Mouse (Mus musculus): ENCODE results near the gene Wdr4. TPM values are rescaled to one million over a fixed set of nuclear protein-coding genes. Genes with fewer than 3 reads are reported as not detected.

The Wdr4 gene
- polyA plus RNA-seq, 1 experiment, result 24.9 TPM

- H3K27ac ChIP-seq (ENCODE audit: insufficient read depth, low read length), result no peak overlapping the region
- no peak for TF ChIP-seq CTCF (IDR thresholded peaks at IDR 0.05; ENCODE audit: extremely low read depth, insufficient read depth, insufficient read length, insufficient replicate concordance)
- TF ChIP-seq POLR2A (IDR thresholded peaks at IDR 0.05; ENCODE audit: low read depth, low read length), result no peak
- no peak for DNase-seq (ENCODE audit: low read depth in 1 of 2, low spot score in 2 of 2)
- H3K4me3 ChIP-seq (ENCODE audit: extremely low read depth, insufficient read depth, insufficient read length), result no peak overlapping the region
- WGBS, result 90% methylated on average over 6 of the region's 6 CpGs
- H3K36me3 ChIP-seq (ENCODE audit: control insufficient read depth, insufficient read depth, low read length), result peaks cover 4% of the 10 kb centered on the region; the same call in 1 of the 2 replicates
- no peaks in the 10 kb centered on the region for H3K27me3 ChIP-seq (ENCODE audit: control insufficient read depth, insufficient read depth, low read length)
- peaks cover 3% of the 10 kb centered on the region; the same call in 1 of the 2 replicates for H3K4me1 ChIP-seq (ENCODE audit: control insufficient read depth, insufficient read depth, insufficient read length)
These were observed 2.2 kb upstream of the Wdr4 start for GRCm38 (mm10) chr17:31521948-31522347.

- H3K27ac ChIP-seq (ENCODE audit: insufficient read depth, low read length), result no peak overlapping the region
- 39% methylated on average over 3 of the region's 3 CpGs for WGBS
- TF ChIP-seq CTCF (IDR thresholded peaks at IDR 0.05; ENCODE audit: extremely low read depth, insufficient read depth, insufficient read length, insufficient replicate concordance) (no peak), POLR2A (IDR thresholded peaks at IDR 0.05; ENCODE audit: low read depth, low read length) (no peak)
These were observed 1.1 kb upstream of the Wdr4 start for GRCm38 (mm10) chr17:31520895-31521294.

GRCm38 (mm10) chr17:31519344-31519945 is 335 bp downstream of the Wdr4 start:
- Histone ChIP-seq H3K27me3 (ENCODE audit: control insufficient read depth, insufficient read depth, low read length) (no peaks in the 10 kb centered on the region), H3K27ac (ENCODE audit: insufficient read depth, low read length) (peak overlapping the region; percentile 52), H3K4me3 (ENCODE audit: extremely low read depth, insufficient read depth, insufficient read length) (peak overlapping the region; percentile 59), H3K36me3 (ENCODE audit: control insufficient read depth, insufficient read depth, low read length) (peaks cover 2% of the 10 kb centered on the region; the same call in 1 of the 2 replicates), H3K4me1 (ENCODE audit: control insufficient read depth, insufficient read depth, insufficient read length) (peaks cover 3% of the 10 kb centered on the region; the same call in 1 of the 2 replicates)
- 5% methylated on average over 7 of the region's 7 CpGs for WGBS
- TF ChIP-seq POLR2A (IDR thresholded peaks at IDR 0.05; ENCODE audit: low read depth, low read length), result no peak
- no peak for TF ChIP-seq CTCF (IDR thresholded peaks at IDR 0.05; ENCODE audit: extremely low read depth, insufficient read depth, insufficient read length, insufficient replicate concordance)
- no peak for DNase-seq (ENCODE audit: low read depth in 1 of 2, low spot score in 2 of 2)

More at GRCm38 (mm10) chr17:31520895-31521294, 1.1 kb upstream of the Wdr4 start:
- Histone ChIP-seq H3K4me1 (ENCODE audit: control insufficient read depth, insufficient read depth, insufficient read length) (peaks cover 3% of the 10 kb centered on the region; the same call in 1 of the 2 replicates), H3K27me3 (ENCODE audit: control insufficient read depth, insufficient read depth, low read length) (no peaks in the 10 kb centered on the region), H3K36me3 (ENCODE audit: control insufficient read depth, insufficient read depth, low read length) (peaks cover 2% of the 10 kb centered on the region; the same call in 1 of the 2 replicates), H3K4me3 (ENCODE audit: extremely low read depth, insufficient read depth, insufficient read length) (no peak overlapping the region)
- DNase-seq (ENCODE audit: low read depth in 1 of 2, low spot score in 2 of 2), result no peak

DNA sequence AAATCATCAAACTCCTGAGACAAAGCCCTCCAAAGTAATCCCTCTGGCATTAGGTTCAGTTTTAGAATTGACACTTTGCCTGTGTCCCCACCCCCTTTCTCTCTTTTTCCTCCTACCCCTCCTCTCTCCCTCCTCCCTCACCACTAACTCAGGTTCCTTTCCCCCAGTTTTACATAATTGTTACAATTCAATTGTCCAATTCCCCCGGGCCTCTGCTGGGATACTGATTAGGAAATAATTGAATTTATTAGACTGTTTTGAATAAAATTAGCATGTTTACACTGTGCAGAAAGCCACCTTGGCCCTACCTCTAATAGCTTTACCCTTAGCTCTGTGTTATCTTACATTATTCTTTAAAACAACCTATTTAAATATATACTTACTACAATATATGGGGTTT is 5.1 kb downstream of the Wdr4 start:
- peaks cover 2% of the 10 kb centered on the region for H3K36me3 ChIP-seq (ENCODE audit: control insufficient read depth, insufficient read depth, low read length)
- no peaks in the 10 kb centered on the region for H3K4me1 ChIP-seq (ENCODE audit: control insufficient read depth, insufficient read depth, insufficient read length)
- H3K27me3 ChIP-seq (ENCODE audit: control insufficient read depth, insufficient read depth, low read length), result no peaks in the 10 kb centered on the region
- no peak for DNase-seq (ENCODE audit: low read depth in 1 of 2, low spot score in 2 of 2)
- no peak overlapping the region for H3K4me3 ChIP-seq (ENCODE audit: extremely low read depth, insufficient read depth, insufficient read length)
- TF ChIP-seq CTCF (IDR thresholded peaks at IDR 0.05; ENCODE audit: extremely low read depth, insufficient read depth, insufficient read length, insufficient replicate concordance), result no peak
- no peak for TF ChIP-seq POLR2A (IDR thresholded peaks at IDR 0.05; ENCODE audit: low read depth, low read length)
- WGBS, result 69% methylated on average over 1 of the region's 1 CpGs
- no peak overlapping the region for H3K27ac ChIP-seq (ENCODE audit: insufficient read depth, low read length)

GRCm38 (mm10) chr17:31512593-31512992 is 7.2 kb downstream of the Wdr4 start:
- Histone ChIP-seq H3K4me1 (ENCODE audit: control insufficient read depth, insufficient read depth, insufficient read length) (no peaks in the 10 kb centered on the region), H3K27ac (ENCODE audit: insufficient read depth, low read length) (peak overlapping the region; percentile 24; the same call in 1 of the 2 replicates), H3K36me3 (ENCODE audit: control insufficient read depth, insufficient read depth, low read length) (peaks cover 14% of the 10 kb centered on the region), H3K27me3 (ENCODE audit: control insufficient read depth, insufficient read depth, low read length) (no peaks in the 10 kb centered on the region), H3K4me3 (ENCODE audit: extremely low read depth, insufficient read depth, insufficient read length) (peak overlapping the region; percentile 80; the same call in 1 of the 2 replicates)
- DNase-seq (ENCODE audit: low read depth in 1 of 2, low spot score in 2 of 2), result no peak
- TF ChIP-seq CTCF (IDR thresholded peaks at IDR 0.05; ENCODE audit: extremely low read depth, insufficient read depth, insufficient read length, insufficient replicate concordance) (no peak), POLR2A (IDR thresholded peaks at IDR 0.05; ENCODE audit: low read depth, low read length) (no peak)
- WGBS, result 16% methylated on average over 6 of the region's 6 CpGs

GRCm38 (mm10) chr17:31511792-31512495 is 7.8 kb downstream of the Wdr4 start:
- under 1% methylated on average over 56 of the region's 56 CpGs for WGBS
- Histone ChIP-seq H3K36me3 (ENCODE audit: control insufficient read depth, insufficient read depth, low read length) (peaks cover 18% of the 10 kb centered on the region), H3K4me3 (ENCODE audit: extremely low read depth, insufficient read depth, insufficient read length) (peak overlapping the region; percentile 80), H3K4me1 (ENCODE audit: control insufficient read depth, insufficient read depth, insufficient read length) (no peaks in the 10 kb centered on the region), H3K27ac (ENCODE audit: insufficient read depth, low read length) (peak overlapping the region; percentile 61), H3K27me3 (ENCODE audit: control insufficient read depth, insufficient read depth, low read length) (no peaks in the 10 kb centered on the region)
- DNase-seq (ENCODE audit: low read depth in 1 of 2, low spot score in 2 of 2), result peak; percentile 80 to 84
- TF ChIP-seq POLR2A (IDR thresholded peaks at IDR 0.05; ENCODE audit: low read depth, low read length) (peak; percentile 42), CTCF (IDR thresholded peaks at IDR 0.05; ENCODE audit: extremely low read depth, insufficient read depth, insufficient read length, insufficient replicate concordance) (no peak)

Data from spleen, adult 2 months (tissue).